Mouse (Mus musculus) erythroblast, embryonic 14.5 days (primary cell): ENCODE measurements around the gene Uhrf1bp1. TPM values are rescaled to one million over a fixed set of nuclear protein-coding genes. Genes with fewer than 3 reads are reported as not detected.

Experiments used
- H3K27me3 ChIP-seq: 2 replicates; pipeline ENCODE4 v1.6.1; 2012; ENCODE audit warnings: inconsistent platforms; ENCODE audit not compliant: control insufficient read depth
- H3K36me3 ChIP-seq: 2 replicates; pipeline ENCODE4 v1.6.1; 2012; ENCODE audit warnings: mild to moderate bottlenecking, inconsistent platforms; ENCODE audit not compliant: control insufficient read depth
- H3K4me1 ChIP-seq: 2 replicates; pipeline ENCODE4 v1.6.1; 2012; ENCODE audit warnings: inconsistent platforms; ENCODE audit not compliant: control insufficient read depth
- H3K4me3 ChIP-seq: replicated peaks from 2 replicates; pipeline ENCODE3; 2012; ENCODE audit warnings: moderate library complexity, mild to moderate bottlenecking, inconsistent platforms
- H3K9me3 ChIP-seq: 2 replicates; pipeline ENCODE4 v1.6.1; 2012; ENCODE audit warnings: low read length, inconsistent platforms, mixed read lengths; ENCODE audit not compliant: control insufficient read depth
- GATA1 ChIP-seq: IDR thresholded peaks from 2 replicates; pipeline ENCODE4 v1.6.1; 2012; ENCODE audit warnings: low read length, inconsistent platforms, mixed read lengths
- TAL1 ChIP-seq: IDR thresholded peaks from 3 replicates; pipeline ENCODE4 v1.6.1; 2012; ENCODE audit warnings: low read length, inconsistent platforms, mixed read lengths
- polyA plus RNA-seq: library from polyadenylated mRNA; stranded (reverse); fragments of >175 nt; gene quantifications from 2 replicates; pipeline ENCODE4 v1.2.3, GENCODE M21; 2012

Uhrf1bp1 gene
- polyA plus RNA-seq, 1 experiment: 0.19 TPM

GRCm38 (mm10) chr17:27820568-27821406 is 35.5 kb upstream of the Uhrf1bp1 start, which contains the start of gene D17Wsu92e:
Gene D17Wsu92e, minus strand, starts transcription at chr17:27820648.
- no peaks in the 10 kb centered on the region for H3K27me3 ChIP-seq
- H3K4me3 ChIP-seq: peak within 1 kb of the TSS; percentile 100
- no peaks in the 10 kb centered on the region for H3K9me3 ChIP-seq
- TF ChIP-seq TAL1: no peak
- TF ChIP-seq GATA1: no peak
- H3K36me3 ChIP-seq: peaks cover 9% of the 10 kb centered on the region
- peaks cover 67% of the 10 kb centered on the region for H3K4me1 ChIP-seq

- Histone ChIP-seq H3K4me1 (peaks cover 73% of the 10 kb centered on the region), H3K27me3 (no peaks in the 10 kb centered on the region), H3K36me3 (peaks cover 9% of the 10 kb centered on the region), H3K9me3 (no peaks in the 10 kb centered on the region), H3K4me3 (peak overlapping the region; percentile 100)
- TF ChIP-seq TAL1 (peak; percentile 46; the same call in 2 of the 3 replicates), GATA1 (no peak)
Observed at GRCm38 (mm10) chr17:27821407-27822338, 34.6 kb upstream of the Uhrf1bp1 start.

GRCm38 (mm10) chr17:27823142-27823905 is 32.9 kb upstream of the Uhrf1bp1 start:
- Histone ChIP-seq H3K36me3 (peaks cover 2% of the 10 kb centered on the region), H3K4me3 (no peak overlapping the region), H3K4me1 (peaks cover 66% of the 10 kb centered on the region), H3K9me3 (no peaks in the 10 kb centered on the region), H3K27me3 (peaks cover 10% of the 10 kb centered on the region)
- no peak for TF ChIP-seq GATA1
- no peak for TF ChIP-seq TAL1

DNA sequence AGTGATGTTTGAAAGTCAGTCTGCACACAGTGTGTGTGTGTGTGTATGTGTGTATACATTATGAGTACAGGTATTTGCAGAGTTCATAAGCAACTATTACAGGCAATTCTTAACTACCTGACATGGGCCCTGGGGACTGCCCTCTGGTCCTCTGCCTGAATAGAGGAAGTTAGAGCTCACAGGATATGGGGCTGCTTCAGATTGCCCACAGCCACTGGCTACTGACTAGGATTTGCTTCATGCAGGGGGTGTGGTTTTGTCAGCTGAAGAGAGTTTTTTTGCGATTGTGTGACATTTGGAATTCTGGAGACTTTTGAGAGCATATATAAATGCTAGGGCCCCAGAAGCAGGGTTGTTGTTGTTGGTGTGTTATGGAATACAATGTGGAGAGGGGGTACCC is 31.3 kb upstream of the Uhrf1bp1 start:
- Histone ChIP-seq H3K27me3 (peaks cover 22% of the 10 kb centered on the region), H3K4me1 (peaks cover 54% of the 10 kb centered on the region), H3K9me3 (no peaks in the 10 kb centered on the region), H3K36me3 (no peaks in the 10 kb centered on the region), H3K4me3 (peak overlapping the region; percentile 55)
- TF ChIP-seq GATA1 (no peak), TAL1 (no peak)

GRCm38 (mm10) chr17:27825539-27825938 is 30.7 kb upstream of the Uhrf1bp1 start:
- H3K4me1 ChIP-seq: peaks cover 52% of the 10 kb centered on the region

DNA sequence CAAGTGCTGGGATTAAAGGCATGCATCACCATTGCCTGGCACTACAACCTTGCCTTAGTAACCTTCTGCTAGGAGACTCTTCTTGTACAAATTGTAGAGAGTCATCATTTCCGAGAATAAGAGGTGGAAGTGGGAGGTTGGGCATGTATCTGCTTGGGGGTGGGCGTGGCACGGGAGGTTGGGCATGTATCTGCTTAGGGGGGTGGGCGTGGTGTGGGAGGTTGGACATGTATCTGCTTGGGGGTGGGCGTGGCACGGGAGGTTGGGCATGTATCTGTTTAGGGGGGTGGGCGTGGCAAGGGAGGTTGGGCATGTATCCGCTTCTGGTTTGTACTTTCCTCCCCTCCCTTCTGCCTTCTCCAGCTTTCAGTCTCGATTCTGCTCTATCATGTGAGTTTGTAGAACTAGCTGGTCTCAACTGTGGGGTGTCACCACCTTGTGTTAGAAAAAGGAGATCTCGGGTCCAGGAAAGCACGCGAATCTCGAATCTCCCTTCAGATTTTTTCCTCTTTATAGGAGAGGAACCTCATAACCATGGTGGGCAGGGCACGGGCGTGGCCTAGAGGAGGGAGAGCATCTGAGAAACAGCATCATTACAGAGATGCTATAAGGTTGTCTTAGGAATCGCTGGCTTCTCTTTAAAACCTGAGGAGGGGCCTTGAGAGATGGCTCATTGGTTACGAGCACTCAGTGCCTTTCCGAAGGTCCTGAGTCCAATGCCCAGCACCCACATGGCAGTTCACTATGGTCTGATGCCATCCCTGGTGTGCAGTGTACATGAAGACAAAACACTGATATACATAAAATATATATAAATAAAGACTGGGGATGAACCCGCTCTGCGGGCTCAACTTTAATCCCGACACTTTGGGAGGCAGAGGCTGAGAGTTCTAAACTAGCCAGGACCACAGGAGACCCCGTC is 30.0 kb upstream of the Uhrf1bp1 start:
- Histone ChIP-seq H3K4me3 (peak overlapping the region; percentile 55), H3K27me3 (peaks cover 22% of the 10 kb centered on the region), H3K36me3 (no peaks in the 10 kb centered on the region), H3K4me1 (peaks cover 46% of the 10 kb centered on the region), H3K9me3 (no peaks in the 10 kb centered on the region)
- TF ChIP-seq TAL1 (no peak), GATA1 (no peak)

More at GRCm38 (mm10) chr17:27825539-27825938, 30.7 kb upstream of the Uhrf1bp1 start:
- Histone ChIP-seq H3K27me3 (peaks cover 22% of the 10 kb centered on the region), H3K9me3 (no peaks in the 10 kb centered on the region), H3K36me3 (no peaks in the 10 kb centered on the region), H3K4me3 (peak overlapping the region; percentile 55)
- TF ChIP-seq TAL1 (no peak), GATA1 (no peak)

- Histone ChIP-seq H3K4me3 (no peak overlapping the region), H3K36me3 (no peaks in the 10 kb centered on the region), H3K9me3 (no peaks in the 10 kb centered on the region), H3K27me3 (peaks cover 22% of the 10 kb centered on the region), H3K4me1 (peaks cover 39% of the 10 kb centered on the region)
- TF ChIP-seq TAL1 (no peak), GATA1 (no peak)
Observed at GRCm38 (mm10) chr17:27826908-27827383, 29.3 kb upstream of the Uhrf1bp1 start.

- Histone ChIP-seq H3K4me3 (no peak overlapping the region), H3K4me1 (peaks cover 34% of the 10 kb centered on the region), H3K9me3 (no peaks in the 10 kb centered on the region), H3K27me3 (peaks cover 22% of the 10 kb centered on the region), H3K36me3 (no peaks in the 10 kb centered on the region)
- TF ChIP-seq GATA1 (no peak), TAL1 (no peak)
Observed at GRCm38 (mm10) chr17:27827511-27827910, 28.7 kb upstream of the Uhrf1bp1 start.
